Mouse (Mus musculus): Measurements from ENCODE around the gene Gm10964.

Gm10964 gene

GRCm38 (mm10) chr3:103734696-103735519, 4.3 kb upstream of the Gm10964 start:
- DNase-seq (ENCODE audit: low read depth, low spot score) = no peak

GRCm38 (mm10) chr3:103735776-103736600, 3.2 kb upstream of the Gm10964 start:
- no peak for DNase-seq (ENCODE audit: low read depth, low spot score)

GRCm38 (mm10) chr3:103737061-103737754, 2.0 kb upstream of the Gm10964 start:
- no peak for DNase-seq (ENCODE audit: low read depth, low spot score)

GRCm38 (mm10) chr3:103737778-103738571, 1.2 kb upstream of the Gm10964 start, which contains the start of gene Olfml3:
Olfml3 (minus strand) TSS chr3:103738001.
- peak; percentile 76 for DNase-seq (ENCODE audit: low read depth, low spot score)

- DNase-seq (ENCODE audit: low read depth, low spot score) = no peak
Measured at GRCm38 (mm10) chr3:103740342-103740741, 1.2 kb downstream of the Gm10964 start.

GRCm38 (mm10) chr3:103743208-103743607, 4.0 kb downstream of the Gm10964 start:
- DNase-seq (ENCODE audit: low read depth, low spot score) = no peak

GRCm38 (mm10) chr3:103745001-103745770, 6.0 kb downstream of the Gm10964 start:
- DNase-seq (ENCODE audit: low read depth, low spot score) = no peak

GRCm38 (mm10) chr3:103746711-103747110, 7.5 kb downstream of the Gm10964 start:
- no peak for DNase-seq (ENCODE audit: low read depth, low spot score)

- peak; percentile 39 for DNase-seq (ENCODE audit: low read depth, low spot score)
Measured at GRCm38 (mm10) chr3:103751558-103751957, 12.4 kb downstream of the Gm10964 start.

- DNase-seq (ENCODE audit: low read depth, low spot score) = no peak
Measured at GRCm38 (mm10) chr3:103755351-103755750, 16.2 kb downstream of the Gm10964 start.

- DNase-seq (ENCODE audit: low read depth, low spot score) = no peak
Measured at GRCm38 (mm10) chr3:103756920-103757319, 17.8 kb downstream of the Gm10964 start.

GRCm38 (mm10) chr3:103758456-103758855, 19.3 kb downstream of the Gm10964 start:
- no peak for DNase-seq (ENCODE audit: low read depth, low spot score)

GRCm38 (mm10) chr3:103759261-103759970, 20.2 kb downstream of the Gm10964 start:
- no peak for DNase-seq (ENCODE audit: low read depth, low spot score)

- no peak for DNase-seq (ENCODE audit: low read depth, low spot score)
Measured at GRCm38 (mm10) chr3:103766789-103767188, 27.6 kb downstream of the Gm10964 start.

- no peak for DNase-seq (ENCODE audit: low read depth, low spot score)
Measured at GRCm38 (mm10) chr3:103771531-103772130, 32.5 kb downstream of the Gm10964 start.

GRCm38 (mm10) chr3:103772846-103773245, 33.7 kb downstream of the Gm10964 start:
- DNase-seq (ENCODE audit: low read depth, low spot score) = no peak

- no peak for DNase-seq (ENCODE audit: low read depth, low spot score)
Measured at GRCm38 (mm10) chr3:103773508-103773907, 34.3 kb downstream of the Gm10964 start.

GRCm38 (mm10) chr3:103774009-103774408, 34.8 kb downstream of the Gm10964 start:
- DNase-seq (ENCODE audit: low read depth, low spot score) = no peak

- no peak for DNase-seq (ENCODE audit: low read depth, low spot score)
Measured at GRCm38 (mm10) chr3:103777940-103778339, 38.8 kb downstream of the Gm10964 start.
